ENCODE assay signal across 22 mouse cellular contexts in the genomic region with DNA sequence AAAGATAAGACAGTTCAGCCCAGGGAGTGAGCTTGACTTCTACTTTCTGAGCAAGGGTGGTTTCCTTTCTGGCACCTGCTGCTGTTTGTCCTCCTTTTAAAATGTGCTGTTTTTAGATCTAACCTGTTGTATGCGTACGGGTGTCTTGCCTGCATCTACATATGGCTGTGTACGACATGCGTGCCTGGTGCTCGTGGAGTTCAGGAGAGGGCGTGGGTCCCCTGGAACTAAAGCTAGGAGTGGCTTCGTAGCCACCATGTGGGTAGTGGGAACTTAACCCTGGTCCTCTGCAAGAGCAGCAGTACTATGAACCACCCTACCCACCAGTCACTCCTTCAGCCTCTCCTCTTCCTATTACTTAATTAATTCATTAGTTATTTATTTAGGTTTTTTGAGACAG. TPM values are rescaled to one million over a fixed set of nuclear protein-coding genes. Genes with fewer than 3 reads are reported as not detected.
"Had no signal": no experiment of that assay in that cellular context is flagged by ENCODE, and none has a peak within 500 bp of the region (broad histone marks: within the 10 kb centered on the region; RNA-seq: fewer than 3 reads in every experiment).

No protein-coding gene starts in this region.

- H3K27ac ChIP-seq: kidney, postnatal 0 days; left cerebral cortex, adult 2 months; liver, embryonic 13.5 days; midbrain, embryonic 13.5 days had no signal

- DNase-seq: kidney, adult 2 months; kidney, postnatal 25 days; layer of hippocampus, postnatal 36 days; liver, embryonic 13.5 days; lung, adult 2 months; lung, postnatal 14 days; lung, postnatal 4 days; right cerebral cortex, adult 18-20 months; right cerebral cortex, postnatal 14 days; right cerebral cortex, postnatal 4 days; spleen, adult 18-20 months; thymus, postnatal 36 days had no signal

- H3K4me3 ChIP-seq: left cerebral cortex, adult 2 months; liver, embryonic 13.5 days; midbrain, embryonic 13.5 days had no signal

- H3K36me3 ChIP-seq: liver, embryonic 13.5 days; midbrain, embryonic 13.5 days had no signal

- ATAC-seq: midbrain, embryonic 13.5 days had no signal

- H3K9me3 ChIP-seq: liver, embryonic 13.5 days; midbrain, embryonic 13.5 days had no signal

- H3K4me2 ChIP-seq: liver, embryonic 13.5 days; midbrain, embryonic 13.5 days had no signal

- H3K9ac ChIP-seq: liver, embryonic 13.5 days; midbrain, embryonic 13.5 days had no signal

RNA-seq across cellular contexts. Expression of gene Ihh, which starts 8.6 kb away (rescaled TPM):
- polyA plus RNA-seq: neural tube, embryonic 11.5 days had no signal

RNA-seq across cellular contexts. Expression of gene Cfap65, which starts 24.7 kb away (rescaled TPM):
- polyA plus RNA-seq: kidney, embryonic 14.5 days; limb, embryonic 11.5 days; limb, embryonic 14.5 days; liver, adult 2 months; liver, embryonic 13.5 days; liver, embryonic 16.5 days; urinary bladder, adult 2 months had no signal
